Mouse (Mus musculus) ES-E14 (cell line): Measurements from ENCODE around the gene Unc93b1. TPM values are rescaled to one million over a fixed set of nuclear protein-coding genes. Genes with fewer than 3 reads are reported as not detected.

Experiments used
- DNase-seq: peaks from one replicate; pipeline ENCODE4 v3.0.0-alpha.2; 2013; ENCODE audit warnings: low read depth, low spot score
- H3K27ac ChIP-seq: 2 replicates; pipeline ENCODE4 v1.5.1; 2012; ENCODE audit warnings: low read depth, mild to moderate bottlenecking, low read length, moderate library complexity, mixed read lengths; ENCODE audit not compliant: poor library complexity, insufficient read depth, severe bottlenecking
- H3K36me3 ChIP-seq: 2 replicates; pipeline ENCODE4 v1.6.1; 2012; ENCODE audit warnings: mild to moderate bottlenecking, low read length, moderate library complexity, mixed read lengths; ENCODE audit not compliant: control insufficient read depth, poor library complexity, insufficient read depth, severe bottlenecking
- H3K4me1 ChIP-seq, 2 experiments: fragments of 150-350 bp in 1 of 2; sonication (generic) in 1 of 2; 2 replicates each; pipeline ENCODE4 v1.6.1; 2012; ENCODE audit warnings: low read length in 2 of 2, mild to moderate bottlenecking in 1 of 2, mixed read lengths in 1 of 2; ENCODE audit not compliant: control insufficient read depth in 2 of 2, insufficient read depth in 2 of 2, poor library complexity in 1 of 2
- H3K4me3 ChIP-seq, 2 experiments: fragments of 150-350 bp in 1 of 2; sonication (generic) in 1 of 2; 2 replicates each; pipeline ENCODE4 v1.5.1; 2012; ENCODE audit warnings: low read length in 2 of 2, low read depth in 1 of 2, mild to moderate bottlenecking in 1 of 2, mixed read lengths in 1 of 2; ENCODE audit not compliant: insufficient read depth in 1 of 2, poor library complexity in 1 of 2, severe bottlenecking in 1 of 2
- H3K9ac ChIP-seq: 2 replicates; pipeline ENCODE4 v1.6.1; 2012; ENCODE audit warnings: low read depth, mild to moderate bottlenecking, low read length, mixed read lengths; ENCODE audit not compliant: poor library complexity, insufficient read depth, severe bottlenecking
- H3K9me3 ChIP-seq: fragments of 150-350 bp; sonication (generic); 2 replicates; pipeline ENCODE4 v1.6.1; 2012; ENCODE audit warnings: low read depth, mild to moderate bottlenecking, low read length; ENCODE audit not compliant: control insufficient read depth, insufficient read depth
- CHD2 ChIP-seq: IDR thresholded peaks from 2 replicates; pipeline ENCODE4 v1.6.1; 2014; ENCODE audit warnings: mild to moderate bottlenecking, low read depth, low read length, inconsistent platforms
- HCFC1 ChIP-seq: IDR thresholded peaks from 2 replicates; pipeline ENCODE4 v1.6.1; 2012; ENCODE audit warnings: low read length, inconsistent platforms, borderline replicate concordance; ENCODE audit not compliant: insufficient read depth
- MAFK ChIP-seq: IDR thresholded peaks from 2 replicates; pipeline ENCODE4 v1.6.1; 2014; ENCODE audit warnings: mild to moderate bottlenecking, low read depth, low read length, inconsistent platforms; ENCODE audit not compliant: insufficient read depth
- ZC3H11A ChIP-seq: IDR thresholded peaks from 2 replicates; pipeline ENCODE4 v1.6.1; 2012; ENCODE audit warnings: low read depth, mild to moderate bottlenecking, inconsistent platforms, low read length, borderline replicate concordance
- ZNF384 ChIP-seq: IDR thresholded peaks from 2 replicates; pipeline ENCODE4 v1.6.1; 2012; ENCODE audit warnings: low read depth, low read length, inconsistent platforms
- in situ Hi-C, 2 experiments: fragments of 600-800 bp; cut with MboI; formaldehyde crosslinking; loops; one replicate each; pipeline ENCODE4 v1.15.1; 2025; ENCODE audit warnings: low sequenced_read_pairs in 2 of 2, inconsistent platforms in 1 of 2; ENCODE audit not compliant: unreplicated experiment in 2 of 2
- total RNA-seq: library from RNA; depleted of rRNA; stranded (reverse); fragments of 300-350 nt; gene quantifications from 2 replicates; pipeline ENCODE4 v1.2.3, GENCODE M21; 2012

Gene Unc93b1
- total RNA-seq, 1 experiment, result 3.9 TPM

DNA sequence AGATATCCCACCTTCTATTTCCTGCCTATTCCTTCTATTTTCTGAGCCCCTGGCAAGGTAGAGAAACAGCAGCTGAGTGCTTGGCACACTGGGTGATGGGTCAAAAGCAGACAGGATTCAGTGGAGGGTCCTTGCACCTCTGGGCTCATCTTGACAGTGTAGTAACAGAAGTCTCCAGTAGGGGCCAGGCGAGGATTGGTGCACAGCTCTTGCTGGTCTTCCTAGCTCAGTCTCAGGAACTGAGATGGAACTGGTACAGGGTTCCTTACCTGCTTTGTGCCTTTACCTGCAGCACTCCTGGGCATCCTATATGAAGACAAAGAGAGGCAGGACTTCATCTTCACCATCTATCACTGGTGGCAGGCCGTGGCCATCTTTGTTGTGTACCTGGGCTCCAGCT lies 11.7 kb downstream of the Unc93b1 start:
- H3K4me3 ChIP-seq, result no peak overlapping the region
- no peaks in the 10 kb centered on the region for H3K36me3 ChIP-seq
- no peaks in the 10 kb centered on the region for H3K9me3 ChIP-seq
- DNase-seq, result peak; percentile 69
- no peak overlapping the region for H3K9ac ChIP-seq
- peaks cover 0 to 12% of the 10 kb centered on the region in 2 experiments; a peak in 1 of 4 replicates for H3K4me1 ChIP-seq
- no peak for TF ChIP-seq MAFK
- peak; percentile 69; the same call in 1 of the 2 replicates for TF ChIP-seq ZC3H11A
- in situ Hi-C loops, result no loop called here
- H3K27ac ChIP-seq, result no peak overlapping the region

DNA sequence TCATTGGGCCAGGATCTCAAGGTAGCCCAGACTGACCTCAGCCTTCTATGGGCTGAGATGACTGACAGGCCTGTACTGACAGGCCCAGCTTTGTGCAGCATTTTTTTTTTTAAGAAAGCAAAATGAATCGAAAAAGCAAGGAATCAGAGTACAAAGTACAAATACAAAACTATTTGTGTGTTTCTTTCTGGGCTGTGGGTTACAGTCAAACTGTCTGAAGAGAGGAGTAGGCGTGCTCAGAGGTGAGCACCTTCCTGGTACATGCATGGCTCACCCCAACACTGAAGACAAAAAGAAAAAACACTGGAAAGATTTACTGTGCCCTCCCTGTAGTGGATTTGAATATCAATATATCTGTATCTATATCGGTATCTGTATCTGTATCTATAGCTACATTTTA lies 12.8 kb downstream of the Unc93b1 start:
- Histone ChIP-seq H3K4me3 (no peak overlapping the region), H3K9ac (no peak overlapping the region), H3K9me3 (no peaks in the 10 kb centered on the region), H3K27ac (no peak overlapping the region), H3K4me1 (peaks cover 0 to 5% of the 10 kb centered on the region in 2 experiments; a peak in 1 of 4 replicates), H3K36me3 (no peaks in the 10 kb centered on the region)
- in situ Hi-C loops, result no loop called here
- DNase-seq, result no peak
- no peak for TF ChIP-seq MAFK
- TF ChIP-seq ZNF384, result no peak
- TF ChIP-seq ZC3H11A, result no peak
- no peak for TF ChIP-seq CHD2
- no peak for TF ChIP-seq HCFC1

DNA sequence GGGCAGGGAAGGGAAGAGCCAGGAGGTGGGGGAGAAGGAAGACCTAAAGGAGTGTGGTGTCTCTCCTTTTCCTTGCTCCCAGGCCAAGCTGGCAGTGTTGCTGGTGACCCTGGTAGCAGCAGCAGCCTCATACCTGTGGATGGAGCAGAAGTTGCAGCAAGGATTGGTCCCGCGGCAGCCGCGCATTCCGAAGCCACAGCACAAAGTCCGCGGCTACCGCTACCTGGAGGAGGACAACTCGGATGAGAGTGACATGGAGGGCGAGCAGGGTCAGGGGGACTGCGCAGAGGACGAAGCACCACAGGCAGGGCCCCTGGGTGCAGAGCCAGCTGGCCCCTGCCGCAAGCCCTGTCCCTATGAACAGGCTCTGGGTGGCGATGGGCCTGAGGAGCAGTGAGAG lies 13.6 kb downstream of the Unc93b1 start:
- no peaks in the 10 kb centered on the region for H3K36me3 ChIP-seq
- H3K9ac ChIP-seq, result peak overlapping the region; percentile 35
- H3K4me1 ChIP-seq, result peaks cover 0 to 3% of the 10 kb centered on the region in 2 experiments; a peak in 1 of 4 replicates
- no peak for DNase-seq
- H3K27ac ChIP-seq, result no peak overlapping the region
- H3K9me3 ChIP-seq, result no peaks in the 10 kb centered on the region
- TF ChIP-seq ZNF384 (no peak), ZC3H11A (no peak), HCFC1 (no peak), MAFK (no peak), CHD2 (no peak)
- in situ Hi-C loops, result no loop called here
- H3K4me3 ChIP-seq, result peak overlapping the region in 1 of 2 experiments; percentile 26; a peak in 1 of 4 replicates

DNA sequence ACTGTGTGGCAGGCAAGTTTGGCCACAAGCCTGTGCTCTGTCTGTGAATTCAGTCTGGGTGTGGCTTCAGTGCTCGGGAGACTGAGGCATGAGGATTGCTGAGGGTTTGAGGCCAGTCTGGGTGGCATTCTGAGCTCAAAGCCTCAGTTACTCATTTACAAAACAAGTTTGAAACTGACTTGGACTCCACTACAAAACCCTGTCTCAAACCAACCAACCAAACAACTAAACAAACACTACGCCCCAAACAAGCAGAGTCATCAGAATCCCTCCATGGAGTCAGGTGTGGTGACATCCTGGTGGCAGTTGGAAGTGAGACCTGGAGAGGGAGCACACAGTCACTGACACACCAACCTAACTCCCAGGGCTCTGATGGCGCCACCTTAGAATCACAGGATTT lies 15.3 kb downstream of the Unc93b1 start:
- Histone ChIP-seq H3K4me1 (peaks cover 0 to 3% of the 10 kb centered on the region in 2 experiments; a peak in 1 of 4 replicates), H3K4me3 (no peak overlapping the region), H3K9me3 (no peaks in the 10 kb centered on the region), H3K9ac (no peak overlapping the region), H3K27ac (no peak overlapping the region), H3K36me3 (no peaks in the 10 kb centered on the region)
- no peak for DNase-seq
- TF ChIP-seq CHD2 (no peak), HCFC1 (no peak), MAFK (0 out of 2 replicates have a peak, but pooled peaks have one; percentile 23), ZNF384 (no peak), ZC3H11A (no peak)
- in situ Hi-C loops, result no loop called here

DNA sequence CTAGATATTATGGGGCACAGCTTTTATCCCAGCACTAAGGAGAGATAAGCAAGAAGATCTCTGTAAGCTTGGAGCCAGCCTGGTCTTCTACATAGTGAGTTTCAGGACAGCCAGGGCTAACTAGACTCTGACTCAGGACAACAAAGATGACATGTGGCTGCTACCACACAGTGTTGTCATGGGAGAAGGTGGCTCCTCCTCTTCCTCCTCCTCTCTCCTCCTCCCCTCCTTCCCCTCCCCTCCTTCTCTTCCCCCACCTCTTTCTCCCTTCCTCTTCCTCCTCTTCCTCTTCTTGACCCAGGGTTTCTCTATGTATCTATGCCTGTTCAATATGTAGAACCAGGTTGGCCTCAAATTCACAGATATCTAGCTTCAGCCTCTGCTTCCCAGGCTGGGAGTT lies 16.5 kb downstream of the Unc93b1 start:
- in situ Hi-C loops, result no loop called here
- no peak overlapping the region for H3K9ac ChIP-seq
- H3K27ac ChIP-seq, result no peak overlapping the region
- no peak for DNase-seq
- no peak for TF ChIP-seq ZC3H11A
- H3K36me3 ChIP-seq, result no peaks in the 10 kb centered on the region
- H3K9me3 ChIP-seq, result no peaks in the 10 kb centered on the region
- H3K4me1 ChIP-seq, result no peaks in the 10 kb centered on the region
- no peak overlapping the region for H3K4me3 ChIP-seq
